Mouse (Mus musculus) erythroblast, embryonic 14.5 days (primary cell): ENCODE results near the gene Atf6. TPM values are rescaled to one million over a fixed set of nuclear protein-coding genes. Genes with fewer than 3 reads are reported as not detected.

ENCODE experiments used
- H3K27me3 ChIP-seq: 2 replicates; pipeline ENCODE4 v1.6.1; 2012; ENCODE audit warnings: inconsistent platforms; ENCODE audit not compliant: control insufficient read depth
- H3K36me3 ChIP-seq: 2 replicates; pipeline ENCODE4 v1.6.1; 2012; ENCODE audit warnings: mild to moderate bottlenecking, inconsistent platforms; ENCODE audit not compliant: control insufficient read depth
- H3K4me1 ChIP-seq: 2 replicates; pipeline ENCODE4 v1.6.1; 2012; ENCODE audit warnings: inconsistent platforms; ENCODE audit not compliant: control insufficient read depth
- H3K4me3 ChIP-seq: replicated peaks from 2 replicates; pipeline ENCODE3; 2012; ENCODE audit warnings: moderate library complexity, mild to moderate bottlenecking, inconsistent platforms
- H3K9me3 ChIP-seq: 2 replicates; pipeline ENCODE4 v1.6.1; 2012; ENCODE audit warnings: low read length, inconsistent platforms, mixed read lengths; ENCODE audit not compliant: control insufficient read depth
- GATA1 ChIP-seq: IDR thresholded peaks from 2 replicates; pipeline ENCODE4 v1.6.1; 2012; ENCODE audit warnings: low read length, inconsistent platforms, mixed read lengths
- TAL1 ChIP-seq: IDR thresholded peaks from 3 replicates; pipeline ENCODE4 v1.6.1; 2012; ENCODE audit warnings: low read length, inconsistent platforms, mixed read lengths
- polyA plus RNA-seq: library from polyadenylated mRNA; stranded (reverse); fragments of >175 nt; gene quantifications from 2 replicates; pipeline ENCODE4 v1.2.3, GENCODE M21; 2012

Gene Atf6
- polyA plus RNA-seq, 1 experiment = 0.22 TPM

DNA sequence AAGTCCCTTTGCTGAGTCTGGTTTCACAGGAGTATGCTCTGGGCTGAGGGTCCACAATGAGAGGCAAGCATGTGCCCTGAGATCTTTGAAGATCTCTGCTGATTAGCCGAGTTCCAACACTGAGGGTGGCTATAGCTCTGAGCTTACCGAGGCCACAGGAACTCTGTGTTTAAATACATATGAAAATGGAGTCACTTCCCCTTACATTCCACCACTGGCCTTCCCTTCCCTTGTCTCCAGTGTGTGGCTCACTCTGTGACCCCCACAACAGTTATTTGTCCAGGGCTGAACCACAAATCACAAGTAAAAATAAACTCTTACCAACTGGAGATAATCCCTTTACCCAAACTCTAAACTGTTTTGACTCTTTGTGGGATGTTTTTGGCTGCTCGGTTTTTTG, 158.5 kb downstream of the Atf6 start:
- Histone ChIP-seq H3K4me1 (no peaks in the 10 kb centered on the region; the same call in 1 of the 2 replicates), H3K9me3 (no peaks in the 10 kb centered on the region), H3K4me3 (no peak overlapping the region), H3K27me3 (no peaks in the 10 kb centered on the region), H3K36me3 (peaks cover 14% of the 10 kb centered on the region)
- TF ChIP-seq GATA1 (no peak), TAL1 (no peak)

DNA sequence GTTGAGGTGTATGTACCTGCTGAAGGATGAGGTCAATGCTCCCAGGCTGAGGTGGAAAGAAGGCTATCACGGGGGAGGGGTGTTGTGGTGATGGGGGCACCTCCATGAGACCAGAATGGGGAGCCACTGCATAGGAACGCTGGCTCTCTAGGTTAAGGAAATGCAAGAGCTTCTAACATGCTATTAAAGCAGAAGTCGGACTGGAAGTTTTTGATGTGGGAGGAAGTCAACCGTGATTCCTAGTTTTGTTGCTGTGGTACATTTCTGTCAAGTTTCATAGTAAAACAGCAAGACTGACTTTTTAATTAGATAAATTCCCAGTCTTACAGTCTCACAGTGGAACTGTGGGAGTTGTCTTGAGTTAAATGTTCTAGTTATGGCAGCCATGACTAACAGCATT, 161.5 kb downstream of the Atf6 start:
- H3K4me1 ChIP-seq = no peaks in the 10 kb centered on the region; the same call in 1 of the 2 replicates
- H3K36me3 ChIP-seq = peaks cover 14% of the 10 kb centered on the region

GRCm38 (mm10) chr1:170704911-170705594, 162.5 kb downstream of the Atf6 start:
- TF ChIP-seq TAL1 = no peak
- TF ChIP-seq GATA1 = no peak
- Histone ChIP-seq H3K9me3 (no peaks in the 10 kb centered on the region), H3K4me3 (no peak overlapping the region), H3K27me3 (no peaks in the 10 kb centered on the region), H3K36me3 (peaks cover 14% of the 10 kb centered on the region), H3K4me1 (no peaks in the 10 kb centered on the region; the same call in 1 of the 2 replicates)

More for the DNA sequence above, 161.5 kb downstream of the Atf6 start:
- no peaks in the 10 kb centered on the region for H3K27me3 ChIP-seq
- H3K4me3 ChIP-seq = no peak overlapping the region
- TF ChIP-seq GATA1 = no peak
- TF ChIP-seq TAL1 = no peak
- H3K9me3 ChIP-seq = no peaks in the 10 kb centered on the region

DNA sequence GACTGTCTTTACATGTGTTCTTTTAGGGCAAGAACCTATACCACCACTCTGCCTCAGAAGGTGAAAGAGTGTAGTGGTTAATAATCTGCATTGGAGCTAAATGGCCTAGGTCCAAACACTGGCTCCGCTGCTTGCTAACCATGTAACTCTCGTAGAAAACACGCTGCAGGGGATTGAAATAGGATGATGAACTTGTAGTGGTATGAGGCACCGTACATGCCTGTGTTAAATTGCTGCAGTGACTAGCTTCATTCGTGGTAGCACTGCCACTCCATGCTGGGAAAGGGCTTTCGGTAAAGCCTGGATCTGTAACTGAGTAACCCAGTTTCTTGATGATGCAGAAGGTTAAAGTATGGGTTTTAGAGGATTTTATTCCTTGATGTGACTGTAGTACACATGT, 163.5 kb downstream of the Atf6 start:
- no peaks in the 10 kb centered on the region for H3K27me3 ChIP-seq
- TF ChIP-seq TAL1 (no peak), GATA1 (no peak)
- H3K9me3 ChIP-seq = no peaks in the 10 kb centered on the region
- no peaks in the 10 kb centered on the region for H3K4me1 ChIP-seq
- H3K4me3 ChIP-seq = no peak overlapping the region
- H3K36me3 ChIP-seq = peaks cover 8% of the 10 kb centered on the region

DNA sequence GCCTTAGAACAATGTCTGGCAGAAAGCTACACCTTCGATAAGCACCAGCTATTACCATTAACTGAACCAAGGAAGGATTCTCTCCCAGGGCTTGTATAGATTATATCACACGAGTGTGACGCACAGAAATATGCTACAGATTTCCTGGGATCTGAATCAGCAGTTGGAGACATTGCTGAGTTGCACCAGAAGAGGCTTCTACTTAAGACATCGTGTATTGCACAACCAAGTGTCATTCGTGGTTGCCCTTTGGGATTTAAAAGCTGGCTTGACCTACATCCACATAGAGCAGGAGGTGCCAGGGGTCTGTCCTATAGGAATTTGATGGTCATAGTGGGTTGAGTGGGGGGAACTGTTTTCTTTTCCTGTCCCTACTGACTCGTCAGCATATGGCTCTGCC, 164.6 kb downstream of the Atf6 start:
- Histone ChIP-seq H3K36me3 (peaks cover 4% of the 10 kb centered on the region), H3K9me3 (no peaks in the 10 kb centered on the region), H3K27me3 (no peaks in the 10 kb centered on the region), H3K4me3 (no peak overlapping the region), H3K4me1 (no peaks in the 10 kb centered on the region)
- TF ChIP-seq GATA1 (no peak), TAL1 (no peak)

GRCm38 (mm10) chr1:170702263-170702662, 165.3 kb downstream of the Atf6 start:
- H3K4me1 ChIP-seq = no peaks in the 10 kb centered on the region
- H3K4me3 ChIP-seq = no peak overlapping the region
- no peaks in the 10 kb centered on the region for H3K27me3 ChIP-seq
- H3K9me3 ChIP-seq = no peaks in the 10 kb centered on the region
- H3K36me3 ChIP-seq = no peaks in the 10 kb centered on the region
- TF ChIP-seq TAL1 (no peak), GATA1 (no peak)

DNA sequence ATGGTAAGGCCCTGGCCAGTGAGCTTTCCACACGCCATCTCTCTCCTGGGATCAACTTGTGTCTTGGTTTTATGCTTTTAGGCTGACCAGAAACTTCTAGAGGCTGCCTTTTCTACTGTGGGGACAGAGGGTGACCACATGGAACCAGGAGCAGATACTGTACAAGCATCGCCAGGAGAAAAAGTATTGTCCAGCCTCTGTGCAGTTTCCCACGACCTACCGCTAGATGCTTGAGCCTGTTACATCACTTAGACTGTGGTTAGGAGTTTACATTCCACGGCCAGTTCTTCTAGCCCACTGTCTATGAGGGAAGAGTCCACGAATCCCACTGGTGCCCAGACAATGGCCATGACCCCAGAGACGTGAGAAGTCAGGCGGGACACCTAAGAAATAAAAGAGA, 166.0 kb downstream of the Atf6 start:
- H3K4me1 ChIP-seq = no peaks in the 10 kb centered on the region
- no peak for TF ChIP-seq TAL1
- TF ChIP-seq GATA1 = no peak
- H3K9me3 ChIP-seq = no peaks in the 10 kb centered on the region
- no peaks in the 10 kb centered on the region for H3K27me3 ChIP-seq
- H3K4me3 ChIP-seq = no peak overlapping the region
- H3K36me3 ChIP-seq = no peaks in the 10 kb centered on the region

DNA sequence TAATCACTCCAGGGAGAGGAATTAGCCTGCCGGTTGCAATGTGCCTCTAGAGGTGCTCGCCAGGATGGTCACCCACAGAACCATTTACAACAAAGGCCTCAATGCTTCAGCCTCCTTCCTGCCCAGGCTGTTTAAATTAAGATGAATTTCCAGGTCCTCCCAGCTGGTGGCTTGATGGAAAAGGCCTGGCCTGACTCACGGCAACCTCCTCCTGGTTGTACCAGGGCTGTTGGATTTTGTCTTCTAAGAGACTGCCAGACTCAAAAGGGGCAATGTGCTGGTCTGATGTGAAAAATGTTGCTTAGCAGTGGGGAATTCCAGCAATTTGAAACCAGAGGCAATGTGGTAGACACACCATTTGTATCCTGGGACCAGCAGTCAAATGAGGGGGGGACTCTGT, 166.4 kb downstream of the Atf6 start:
- Histone ChIP-seq H3K9me3 (no peaks in the 10 kb centered on the region), H3K27me3 (no peaks in the 10 kb centered on the region), H3K36me3 (no peaks in the 10 kb centered on the region), H3K4me3 (no peak overlapping the region), H3K4me1 (no peaks in the 10 kb centered on the region)
- TF ChIP-seq TAL1 (no peak), GATA1 (no peak)

- Histone ChIP-seq H3K4me1 (no peaks in the 10 kb centered on the region), H3K4me3 (no peak overlapping the region), H3K9me3 (no peaks in the 10 kb centered on the region), H3K36me3 (no peaks in the 10 kb centered on the region), H3K27me3 (no peaks in the 10 kb centered on the region)
- TF ChIP-seq GATA1 (no peak), TAL1 (no peak)
Measured at GRCm38 (mm10) chr1:170700496-170701027, 167.0 kb downstream of the Atf6 start.

DNA sequence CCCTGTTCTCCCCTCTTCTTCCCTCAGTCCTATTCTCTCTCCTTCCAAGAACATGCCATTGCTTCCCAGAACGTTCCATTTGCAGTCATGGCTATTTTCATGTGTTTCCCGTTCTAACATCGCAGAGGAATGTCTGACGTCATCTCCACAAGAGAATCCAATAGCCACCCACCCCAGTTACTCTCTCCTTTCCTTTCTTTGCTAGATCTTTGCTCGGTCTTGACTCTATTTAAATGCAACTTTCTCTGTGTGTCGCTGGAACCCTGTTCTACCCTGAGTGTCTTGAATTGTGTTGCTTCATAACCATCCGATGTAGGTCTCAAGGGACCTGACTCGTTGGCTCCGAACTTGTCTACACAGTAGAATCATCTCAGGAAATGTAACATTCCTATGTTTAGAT, 168.0 kb downstream of the Atf6 start:
- TF ChIP-seq GATA1 (no peak), TAL1 (no peak)
- H3K4me3 ChIP-seq = no peak overlapping the region
- H3K9me3 ChIP-seq = no peaks in the 10 kb centered on the region
- no peaks in the 10 kb centered on the region for H3K27me3 ChIP-seq
- H3K36me3 ChIP-seq = no peaks in the 10 kb centered on the region
- peaks cover 5% of the 10 kb centered on the region for H3K4me1 ChIP-seq
